Mouse (Mus musculus) midbrain, postnatal 0 days (tissue): Measurements from ENCODE around the gene Hmbs. TPM values are rescaled to one million over a fixed set of nuclear protein-coding genes. Genes with fewer than 3 reads are reported as not detected.
A peak's percentile ranks its signal among the peaks of the same experiment; 100 is the strongest.

Experiments used
- ATAC-seq: fragments of 200-750 bp; cut with Nextera tagmentation; 2 replicates; pipeline ENCODE4 v1.8.0; 2017; ENCODE audit warnings: moderate number of reproducible peaks, mild to moderate bottlenecking, moderate TSS enrichment, moderate library complexity; ENCODE audit not compliant: low FRiP score
- DNase-seq: peaks from one replicate; pipeline ENCODE4 v3.0.0-alpha.2; 2015; ENCODE audit warnings: low spot score
- H3K27ac ChIP-seq: fragments of 300-500 bp; sonication (generic); 2 replicates; pipeline ENCODE4 v1.5.1; 2014; ENCODE audit warnings: low read depth, mild to moderate bottlenecking, low read length, mixed read lengths
- H3K27me3 ChIP-seq: fragments of 300-500 bp; sonication (generic); 2 replicates; pipeline ENCODE4 v1.6.1; 2014; ENCODE audit warnings: low read length, control low read depth, mixed read lengths; ENCODE audit not compliant: insufficient read depth
- H3K36me3 ChIP-seq: fragments of 300-500 bp; sonication (generic); 2 replicates; pipeline ENCODE4 v1.6.1; 2014; ENCODE audit warnings: low read length, control low read depth, mixed read lengths; ENCODE audit not compliant: insufficient read depth
- H3K4me1 ChIP-seq: fragments of 300-500 bp; sonication (generic); 2 replicates; pipeline ENCODE4 v1.6.1; 2014; ENCODE audit warnings: mild to moderate bottlenecking, control low read depth, antibody characterized with exemption, low read length, mixed read lengths; ENCODE audit not compliant: insufficient read depth
- H3K4me2 ChIP-seq: fragments of 300-500 bp; sonication (generic); 2 replicates; pipeline ENCODE4 v1.6.1; 2014; ENCODE audit warnings: low read depth, mild to moderate bottlenecking, low read length, mixed read lengths; ENCODE audit not compliant: poor library complexity, severe bottlenecking
- H3K4me3 ChIP-seq: fragments of 300-500 bp; sonication (generic); 2 replicates; pipeline ENCODE4 v1.5.1; 2014; ENCODE audit warnings: low read depth, mild to moderate bottlenecking, low read length, moderate library complexity
- H3K9ac ChIP-seq: fragments of 300-500 bp; sonication (generic); replicated peaks from 2 replicates; pipeline ENCODE4 v1.6.1; 2014; ENCODE audit warnings: mild to moderate bottlenecking, low read length, moderate library complexity, mixed read lengths; ENCODE audit not compliant: poor library complexity, severe bottlenecking
- H3K9me3 ChIP-seq: fragments of 300-500 bp; sonication (generic); 2 replicates; pipeline ENCODE4 v1.6.1; 2016; ENCODE audit warnings: low read length, control low read depth
- CTCF ChIP-seq: IDR thresholded peaks from 2 replicates; pipeline ENCODE4 v1.5.1; 2016; ENCODE audit warnings: antibody characterized with exemption, mild to moderate bottlenecking
- WGBS: fragments of 180-500 bp; shearing (Covaris S2); extraction: QIAGEN DNeasy Blood & Tissue Kit; methylation state at CpG from one replicate; pipeline ENCODE4 v1.1.7; 2014; 5-methylcytosine and 5-hydroxymethylcytosine counted together
- polyA plus RNA-seq: library from polyadenylated mRNA; unstranded; fragments of >200 nt; fragmentation: Nextera tagmentation; extraction: Ambion mirVana; gene quantifications from 2 replicates; pipeline ENCODE4 v1.2.1, GENCODE M21; 2015
- total RNA-seq: library from RNA; depleted of rRNA; stranded (reverse); fragments of >200 nt; gene quantifications from 2 replicates; pipeline ENCODE4 v1.2.3, GENCODE M21; 2014

Gene Hmbs
- total and polyA plus RNA-seq, 2 experiments from 2014 or later, result 30.1 to 55.5 TPM

GRCm38 (mm10) chr9:44318076-44318825 lies 25.8 kb downstream of the Hmbs start:
- no peak for DNase-seq
- H3K9ac ChIP-seq, result peak overlapping the region; percentile 89
- peaks cover 31% of the 10 kb centered on the region for H3K36me3 ChIP-seq
- ATAC-seq, result no peak
- WGBS, result 38% methylated on average over 5 of the region's 5 CpGs
- H3K4me3 ChIP-seq, result peak overlapping the region; percentile 92
- H3K9me3 ChIP-seq, result no peaks in the 10 kb centered on the region
- no peaks in the 10 kb centered on the region for H3K27me3 ChIP-seq
- H3K4me1 ChIP-seq, result peaks cover 17% of the 10 kb centered on the region
- no peak overlapping the region for H3K27ac ChIP-seq
- TF ChIP-seq CTCF, result no peak
- H3K4me2 ChIP-seq, result peak overlapping the region; percentile 79

DNA sequence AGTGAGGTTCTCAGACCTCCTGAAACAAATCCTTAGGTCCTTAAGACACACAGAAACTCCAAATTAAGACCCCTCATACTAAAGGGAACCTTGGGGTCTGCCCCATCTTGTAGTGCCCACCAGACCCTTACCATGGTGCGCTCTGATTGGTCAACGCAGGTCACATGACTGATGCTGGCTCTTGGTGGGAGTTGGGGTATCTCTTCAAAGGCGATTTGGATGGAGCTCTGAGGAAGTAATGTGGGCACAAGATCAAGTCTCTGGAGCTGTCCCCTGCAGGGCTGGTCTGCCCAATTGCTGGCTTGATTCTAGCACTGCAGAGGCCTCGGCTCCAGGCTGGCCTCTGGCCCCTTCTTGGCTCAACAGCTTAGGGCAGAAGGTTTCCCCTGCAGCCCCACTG lies 26.6 kb downstream of the Hmbs start:
- WGBS, result 63% methylated on average over 4 of the region's 4 CpGs
- Histone ChIP-seq H3K4me3 (no peak overlapping the region), H3K4me1 (peaks cover 17% of the 10 kb centered on the region), H3K27ac (no peak overlapping the region), H3K9ac (peak overlapping the region; percentile 19; the same call in 1 of the 2 replicates), H3K4me2 (peak overlapping the region; percentile 79), H3K36me3 (peaks cover 33% of the 10 kb centered on the region), H3K9me3 (no peaks in the 10 kb centered on the region), H3K27me3 (no peaks in the 10 kb centered on the region)
- no peak for TF ChIP-seq CTCF
- DNase-seq, result no peak
- no peak for ATAC-seq

GRCm38 (mm10) chr9:44314910-44315309 lies 29.1 kb downstream of the Hmbs start:
- no peak for DNase-seq
- no peak overlapping the region for H3K4me2 ChIP-seq
- no peak overlapping the region for H3K4me3 ChIP-seq
- H3K9me3 ChIP-seq, result no peaks in the 10 kb centered on the region
- WGBS, result 96% methylated on average over 18 of the region's 18 CpGs
- peaks cover 46% of the 10 kb centered on the region for H3K36me3 ChIP-seq
- H3K27ac ChIP-seq, result no peak overlapping the region
- H3K27me3 ChIP-seq, result no peaks in the 10 kb centered on the region
- no peak overlapping the region for H3K9ac ChIP-seq
- H3K4me1 ChIP-seq, result peaks cover 17% of the 10 kb centered on the region; the same call in 1 of the 2 replicates
- TF ChIP-seq CTCF, result no peak
- ATAC-seq, result no peak

GRCm38 (mm10) chr9:44314257-44314547 lies 29.8 kb downstream of the Hmbs start:
- TF ChIP-seq CTCF, result no peak
- Histone ChIP-seq H3K4me1 (peaks cover 17% of the 10 kb centered on the region; the same call in 1 of the 2 replicates), H3K36me3 (peaks cover 46% of the 10 kb centered on the region), H3K9me3 (no peaks in the 10 kb centered on the region), H3K4me2 (no peak overlapping the region), H3K4me3 (no peak overlapping the region), H3K27ac (no peak overlapping the region), H3K27me3 (no peaks in the 10 kb centered on the region), H3K9ac (no peak overlapping the region)
- ATAC-seq (no peak), DNase-seq (no peak)
- 55% methylated on average over 4 of the region's 4 CpGs for WGBS

- Histone ChIP-seq H3K4me1 (peaks cover 13% of the 10 kb centered on the region; the same call in 1 of the 2 replicates), H3K9me3 (no peaks in the 10 kb centered on the region), H3K4me3 (no peak overlapping the region), H3K4me2 (no peak overlapping the region), H3K9ac (no peak overlapping the region; the same call in 1 of the 2 replicates), H3K27me3 (no peaks in the 10 kb centered on the region), H3K27ac (no peak overlapping the region), H3K36me3 (peaks cover 46% of the 10 kb centered on the region)
- ATAC-seq, result no peak
- TF ChIP-seq CTCF, result no peak
- peak; percentile 47 for DNase-seq
- 68% methylated on average over 19 of the region's 19 CpGs for WGBS
These were observed 30.4 kb downstream of the Hmbs start for GRCm38 (mm10) chr9:44313476-44314256.
